Mouse (Mus musculus) liver, embryonic 14.5 days (tissue): ENCODE measurements around the gene Ptgfrn. TPM values are rescaled to one million over a fixed set of nuclear protein-coding genes. Genes with fewer than 3 reads are reported as not detected.

ENCODE experiments used
- ATAC-seq: fragments of 200-750 bp; cut with Nextera tagmentation; 2 replicates; pipeline ENCODE4 v1.8.0; 2017; ENCODE audit warnings: moderate number of reproducible peaks, mild to moderate bottlenecking, moderate library complexity; ENCODE audit not compliant: insufficient read depth
- DNase-seq, 3 experiments: peaks; one replicate each; pipeline ENCODE4 v3.0.0-alpha.2; 2012 to 2013; ENCODE audit warnings: low read depth in 3 of 3, low spot score in 3 of 3
- H3K27ac ChIP-seq: fragments of 300-500 bp; sonication (generic); 2 replicates; pipeline ENCODE4 v1.5.1; 2014; ENCODE audit warnings: moderate library complexity, mild to moderate bottlenecking, control low read depth, inconsistent platforms
- H3K27me3 ChIP-seq: fragments of 300-500 bp; sonication (generic); 2 replicates; pipeline ENCODE4 v1.6.1; 2014; ENCODE audit warnings: mild to moderate bottlenecking, low read length, moderate library complexity; ENCODE audit not compliant: control insufficient read depth, insufficient read depth
- H3K36me3 ChIP-seq: fragments of 300-500 bp; sonication (generic); replicated peaks from 2 replicates; pipeline ENCODE4 v1.6.1; 2014; ENCODE audit warnings: low read depth; ENCODE audit not compliant: control insufficient read depth, insufficient read depth
- H3K4me1 ChIP-seq, 2 experiments: fragments of 200-500 bp in 1 of 2; fragments of 300-500 bp in 1 of 2; sonication (generic) in 1 of 2; replicated peaks; 2 replicates each; pipeline ENCODE4 v1.6.1; 2012 to 2014; ENCODE audit warnings: antibody characterized with exemption in 1 of 2, inconsistent platforms in 1 of 2, low read length in 1 of 2; ENCODE audit not compliant: control insufficient read depth in 2 of 2, insufficient read depth in 2 of 2
- H3K4me2 ChIP-seq: fragments of 300-500 bp; sonication (generic); 2 replicates; pipeline ENCODE4 v1.6.1; 2014; ENCODE audit warnings: low read depth, mild to moderate bottlenecking, control low read depth, moderate library complexity
- H3K4me3 ChIP-seq, 2 experiments: fragments of 200-500 bp in 1 of 2; fragments of 300-500 bp in 1 of 2; sonication (generic) in 1 of 2; 2 replicates each; pipeline ENCODE4 v1.5.1; 2012 to 2014; ENCODE audit warnings: low read depth in 2 of 2, low read length in 2 of 2, mild to moderate bottlenecking in 2 of 2, control low read depth in 1 of 2, inconsistent platforms in 1 of 2, moderate library complexity in 1 of 2; ENCODE audit not compliant: insufficient read depth in 1 of 2
- H3K9ac ChIP-seq: fragments of 300-500 bp; sonication (generic); replicated peaks from 2 replicates; pipeline ENCODE4 v1.6.1; 2014; ENCODE audit warnings: mild to moderate bottlenecking, control low read depth, moderate library complexity
- H3K9me3 ChIP-seq: fragments of 300-500 bp; sonication (generic); 2 replicates; pipeline ENCODE4 v1.6.1; 2016; ENCODE audit warnings: low read length, mixed read lengths; ENCODE audit not compliant: control insufficient read depth
- CTCF ChIP-seq: IDR thresholded peaks from 2 replicates; pipeline ENCODE4 v1.5.1; 2016; ENCODE audit warnings: antibody characterized with exemption, low read depth, control low read depth
- EP300 ChIP-seq: IDR thresholded peaks from 2 replicates; pipeline ENCODE4 v1.6.1; 2016; ENCODE audit warnings: antibody characterized with exemption, low read depth
- whole genome bisulfite sequencing: fragments of 180-500 bp; shearing (Covaris S2); extraction: QIAGEN DNeasy Blood & Tissue Kit; methylation state at CpG from one replicate; pipeline ENCODE4 v1.1.7; 2014; ENCODE audit not compliant: insufficient replicate concordance; 5-methylcytosine and 5-hydroxymethylcytosine counted together
- polyA plus RNA-seq, 2 experiments: library from polyadenylated mRNA; depleted of rRNA in 1 of 2; stranded (reverse) in 1 of 2; unstranded in 1 of 2; fragments of >200 nt; fragmentation: Nextera tagmentation in 1 of 2; extraction: Ambion mirVana in 1 of 2; gene quantifications; 2 replicates each; pipeline versions ENCODE4 v1.2.1 to v1.2.3; 2012 to 2014

Gene Ptgfrn
- polyA plus RNA-seq, 2 experiments: 0.29 to 1.2 TPM

DNA sequence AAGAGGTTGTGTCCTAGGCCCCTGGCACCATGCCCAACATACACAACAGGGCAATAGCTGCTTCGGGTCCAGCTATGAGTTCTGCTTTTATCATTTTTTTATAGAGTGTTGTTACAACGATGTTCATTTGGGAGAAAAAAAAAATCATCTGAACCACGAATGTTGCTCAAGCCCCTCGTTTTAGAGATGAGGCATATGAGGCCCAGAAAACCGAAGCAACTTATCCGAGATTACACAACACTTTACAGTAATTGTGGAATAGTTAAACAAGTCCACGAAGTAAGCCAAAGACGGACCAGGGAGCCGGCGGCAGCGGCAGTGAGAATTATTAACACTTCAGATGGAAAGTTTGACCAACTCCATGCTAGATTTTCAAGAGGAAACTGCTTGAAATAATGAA lies 7.7 kb upstream of the Ptgfrn start:
- ATAC-seq (no peak), DNase-seq (no peak)
- no peaks in the 10 kb centered on the region for H3K36me3 ChIP-seq
- TF ChIP-seq CTCF (no peak), EP300 (no peak)
- H3K9me3 ChIP-seq: no peaks in the 10 kb centered on the region
- H3K27ac ChIP-seq: no peak overlapping the region
- no peak overlapping the region for H3K4me2 ChIP-seq
- no peak overlapping the region for H3K9ac ChIP-seq
- no peaks in the 10 kb centered on the region for H3K27me3 ChIP-seq
- whole genome bisulfite sequencing: 70% methylated on average over 11 of the region's 11 CpGs
- H3K4me1 ChIP-seq: no peaks in the 10 kb centered on the region
- H3K4me3 ChIP-seq: no peak overlapping the region

GRCm38 (mm10) chr3:101117386-101117749 lies 7.3 kb upstream of the Ptgfrn start:
- DNase-seq: no peak
- no peak for ATAC-seq
- TF ChIP-seq CTCF (no peak), EP300 (no peak)
- Histone ChIP-seq H3K27ac (no peak overlapping the region), H3K36me3 (no peaks in the 10 kb centered on the region), H3K9ac (no peak overlapping the region), H3K4me1 (no peaks in the 10 kb centered on the region), H3K9me3 (no peaks in the 10 kb centered on the region), H3K4me3 (no peak overlapping the region), H3K4me2 (no peak overlapping the region), H3K27me3 (no peaks in the 10 kb centered on the region)
- 70% methylated on average over 8 of the region's 8 CpGs for WGBS

DNA sequence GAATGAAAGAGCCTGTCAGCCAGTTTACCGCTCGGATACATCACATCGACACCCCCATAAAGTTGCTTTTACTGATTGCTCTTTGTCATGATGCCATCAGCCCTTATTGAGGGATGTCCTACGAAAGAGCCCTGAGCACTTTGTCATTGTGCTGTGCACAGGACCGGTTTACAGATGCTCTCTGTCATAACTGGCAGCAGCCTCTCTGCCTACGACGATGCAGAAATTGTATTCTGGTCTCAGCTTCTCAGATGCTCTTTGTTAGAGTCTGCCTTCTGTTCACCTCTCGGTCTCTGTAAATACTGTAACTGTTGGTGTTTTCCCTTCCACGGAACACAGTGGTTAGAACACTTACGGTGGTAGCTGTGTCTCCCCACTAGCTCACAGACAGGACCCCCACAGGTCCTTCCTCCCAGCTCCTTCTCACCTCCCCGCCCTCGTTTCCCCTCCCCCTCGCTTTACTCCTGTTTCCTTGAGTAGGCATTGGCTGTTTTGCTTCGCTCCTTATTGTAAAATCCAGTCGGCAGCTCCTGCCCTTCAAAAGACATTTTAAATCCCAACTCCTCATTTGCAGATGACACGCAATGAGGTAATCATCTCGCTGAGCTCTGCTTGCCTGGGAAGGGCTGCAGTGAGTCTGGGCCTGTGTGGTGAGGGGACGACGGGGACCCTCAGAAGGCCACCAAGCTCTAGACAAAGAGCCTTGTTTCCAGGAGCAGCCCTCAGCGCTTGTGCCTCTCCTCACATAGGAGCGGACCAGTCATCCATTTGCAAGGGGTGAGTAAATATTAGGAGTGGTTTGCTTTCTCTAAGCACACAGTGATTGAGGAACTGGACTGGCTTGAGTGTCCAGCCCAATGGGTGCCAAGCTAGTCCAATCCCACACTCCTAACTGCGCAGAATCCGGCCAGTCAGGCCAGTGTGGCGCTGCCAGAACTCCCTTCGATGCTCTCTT lies 6.6 kb upstream of the Ptgfrn start:
- Histone ChIP-seq H3K4me3 (no peak overlapping the region), H3K27me3 (no peaks in the 10 kb centered on the region; the same call in 1 of the 2 replicates), H3K9ac (no peak overlapping the region), H3K27ac (no peak overlapping the region), H3K36me3 (no peaks in the 10 kb centered on the region), H3K9me3 (no peaks in the 10 kb centered on the region), H3K4me1 (peaks cover 0 to 5% of the 10 kb centered on the region in 2 experiments; a peak in 1 of 4 replicates), H3K4me2 (no peak overlapping the region)
- WGBS: 45% methylated on average over 25 of the region's 25 CpGs
- no peak for TF ChIP-seq EP300
- TF ChIP-seq CTCF: no peak
- DNase-seq (no peak), ATAC-seq (no peak)

DNA sequence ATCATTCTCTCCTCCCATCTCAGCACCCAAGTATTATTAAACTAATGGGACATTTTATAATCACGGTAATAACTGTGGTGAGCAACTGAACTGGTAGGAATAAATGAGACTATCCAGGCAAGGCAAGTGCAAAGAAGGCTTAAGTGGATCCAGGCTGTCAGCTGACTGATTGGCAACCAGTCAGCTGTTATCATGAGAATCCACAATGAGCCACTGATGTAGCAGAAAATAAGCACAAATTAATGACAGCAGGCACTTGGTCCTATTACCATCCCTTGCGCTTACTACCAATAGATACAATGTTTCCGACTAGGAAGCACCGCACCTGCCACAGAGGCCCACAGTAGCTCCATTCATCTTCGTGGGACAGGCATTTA lies 2.4 kb upstream of the Ptgfrn start:
- ATAC-seq (no peak), DNase-seq (no peak)
- no peak for TF ChIP-seq CTCF
- no peak for TF ChIP-seq EP300
- H3K27me3 ChIP-seq: peaks cover 30% of the 10 kb centered on the region
- H3K4me1 ChIP-seq: peaks cover 0 to 5% of the 10 kb centered on the region in 2 experiments; a peak in 1 of 4 replicates
- H3K27ac ChIP-seq: no peak overlapping the region
- 70% methylated on average over 5 of the region's 5 CpGs for WGBS
- no peaks in the 10 kb centered on the region for H3K36me3 ChIP-seq
- no peaks in the 10 kb centered on the region for H3K9me3 ChIP-seq
- H3K9ac ChIP-seq: no peak overlapping the region
- H3K4me3 ChIP-seq: no peak overlapping the region
- H3K4me2 ChIP-seq: no peak overlapping the region

- no peak for TF ChIP-seq CTCF
- DNase-seq: no peak
- Histone ChIP-seq H3K9me3 (no peaks in the 10 kb centered on the region), H3K36me3 (no peaks in the 10 kb centered on the region), H3K9ac (no peak overlapping the region), H3K4me3 (no peak overlapping the region), H3K27ac (no peak overlapping the region), H3K4me2 (no peak overlapping the region), H3K27me3 (peaks cover 30% of the 10 kb centered on the region), H3K4me1 (peaks cover 0 to 5% of the 10 kb centered on the region in 2 experiments; a peak in 1 of 4 replicates)
- WGBS: 37% methylated on average over 7 of the region's 7 CpGs
- no peak for ATAC-seq
Observed at GRCm38 (mm10) chr3:101111848-101112517, 1.9 kb upstream of the Ptgfrn start.
